Mouse (Mus musculus) gastrocnemius, postnatal 10 days (tissue): ENCODE measurements around the gene Tmem218. TPM values are rescaled to one million over a fixed set of nuclear protein-coding genes. Genes with fewer than 3 reads are reported as not detected.
A peak's percentile ranks its signal among the peaks of the same experiment; 100 is the strongest.

Experiments
- DNase-seq: peaks from one replicate; pipeline ENCODE4 v3.0.0; 2021; ENCODE audit warnings: mixed read lengths
- total RNA-seq, 2 experiments: library from RNA; stranded (reverse); gene quantifications; 2 replicates each; pipeline ENCODE4 v1.2.3; 2021

The Tmem218 gene
- total RNA-seq, 2 experiments from 2014 or later: 3.6 to 3.7 TPM

GRCm38 (mm10) chr9:37232201-37233195 lies 24.5 kb downstream of the Tmem218 start:
- no peak for DNase-seq

DNA sequence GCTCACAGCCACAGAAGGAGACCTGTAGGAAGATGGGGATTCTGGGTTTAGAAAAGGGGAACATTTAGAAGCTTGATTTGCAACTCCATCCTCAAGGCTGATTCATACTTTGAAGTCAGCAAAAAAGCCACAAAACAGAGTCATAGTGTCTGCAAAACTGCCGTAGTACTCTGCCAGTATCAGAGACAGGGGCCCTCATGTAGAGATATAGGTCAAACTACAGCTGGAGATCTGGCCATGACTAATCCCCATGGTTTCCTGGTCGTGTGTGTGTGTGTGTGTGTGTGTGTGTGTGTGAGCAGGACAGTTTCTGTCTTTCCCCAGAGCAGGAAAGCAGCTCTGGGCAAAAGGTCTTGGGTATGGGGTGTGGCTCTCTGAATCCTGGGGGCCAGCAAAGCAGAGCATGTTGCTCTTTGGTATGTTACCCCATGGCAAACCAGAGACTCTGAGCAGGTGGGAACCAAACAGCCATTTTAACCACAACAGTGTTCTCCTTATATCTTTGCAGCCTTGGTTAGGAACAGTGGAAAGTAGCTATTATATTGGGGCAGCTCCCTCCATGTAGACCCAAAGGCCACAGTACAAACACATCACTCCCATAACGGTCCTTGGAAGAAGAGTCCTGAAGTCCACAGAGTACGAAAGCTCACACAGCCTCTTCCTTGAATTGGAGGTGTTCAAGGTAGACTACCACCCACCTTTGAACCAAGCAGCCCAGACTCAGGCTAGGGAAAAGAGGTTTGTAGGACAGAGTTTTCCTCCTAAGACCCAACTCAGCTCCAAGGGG lies 28.1 kb downstream of the Tmem218 start:
- no peak for DNase-seq

GRCm38 (mm10) chr9:37242764-37243163 lies 34.7 kb downstream of the Tmem218 start:
- no peak for DNase-seq

GRCm38 (mm10) chr9:37244600-37244999 lies 36.6 kb downstream of the Tmem218 start:
- DNase-seq: no peak

- DNase-seq: no peak
Measured at GRCm38 (mm10) chr9:37245404-37245803, 37.4 kb downstream of the Tmem218 start.

- DNase-seq: no peak
Measured at GRCm38 (mm10) chr9:37245810-37246209, 37.8 kb downstream of the Tmem218 start.

DNA sequence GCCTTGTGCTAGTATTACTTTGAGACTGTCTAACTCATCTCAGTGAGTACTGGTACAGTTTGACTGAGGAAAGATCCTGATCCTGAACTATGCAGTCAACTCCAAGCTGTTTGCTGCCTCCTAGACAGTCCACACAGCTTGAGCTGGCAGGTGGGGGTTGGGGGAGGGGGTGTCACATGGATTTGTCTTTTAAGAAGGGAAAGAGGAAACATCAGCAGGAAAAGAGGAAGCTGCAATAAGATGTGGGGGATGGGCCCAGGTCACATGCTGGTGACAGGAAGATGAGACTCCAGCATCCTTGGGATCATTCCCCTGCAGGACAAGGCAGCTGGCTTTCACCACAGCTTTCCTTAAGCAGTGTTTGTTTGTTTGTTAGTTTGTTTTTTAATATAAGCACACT lies 39.4 kb downstream of the Tmem218 start:
- DNase-seq: no peak

GRCm38 (mm10) chr9:37248381-37248906 lies 40.4 kb downstream of the Tmem218 start:
- no peak for DNase-seq

DNA sequence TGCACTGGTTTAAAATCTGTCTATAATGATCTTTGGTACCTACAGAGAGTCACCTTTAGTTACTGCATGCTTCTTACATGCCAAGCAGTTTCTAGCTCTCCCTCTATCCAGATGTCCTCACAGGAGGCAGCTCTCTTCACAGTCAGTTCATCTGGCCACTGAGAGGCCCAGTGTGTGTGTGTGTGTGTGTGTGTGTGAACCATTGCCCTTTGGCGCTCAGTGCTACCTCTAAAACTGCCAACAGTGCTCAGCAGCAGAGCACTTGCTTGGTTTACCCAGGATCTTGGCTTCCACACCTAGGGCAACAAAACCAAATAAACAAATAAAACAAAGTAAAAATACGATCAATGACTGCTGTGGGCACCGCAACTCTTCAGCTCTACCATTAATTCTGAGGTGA lies 42.0 kb downstream of the Tmem218 start:
- no peak for DNase-seq

- DNase-seq: no peak
Measured at GRCm38 (mm10) chr9:37250631-37251030, 42.6 kb downstream of the Tmem218 start.

GRCm38 (mm10) chr9:37254531-37255110 lies 46.6 kb downstream of the Tmem218 start:
- DNase-seq: no peak

GRCm38 (mm10) chr9:37255149-37255888 lies 47.3 kb downstream of the Tmem218 start, which contains the start of gene Slc37a2:
Slc37a2 (minus strand) TSS chr9:37255738.
- peak; percentile 62 for DNase-seq

DNA sequence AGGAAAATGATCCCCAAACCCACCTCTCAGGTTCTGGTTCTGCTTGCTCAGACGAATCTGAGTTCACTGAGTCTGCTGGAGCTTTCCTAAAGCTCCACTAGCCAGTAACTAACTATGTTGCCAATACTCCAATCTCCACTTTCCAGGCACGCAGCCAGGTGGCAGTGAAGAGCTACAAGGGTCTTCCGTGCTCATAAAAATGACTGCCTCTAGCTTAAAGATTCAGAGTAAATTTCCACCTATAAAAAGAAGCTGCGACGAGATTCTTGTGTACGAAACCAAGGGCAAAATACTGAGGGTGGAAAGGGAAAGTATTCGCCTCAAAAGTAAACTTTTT lies 47.8 kb downstream of the Tmem218 start:
- peak; percentile 62 for DNase-seq

DNA sequence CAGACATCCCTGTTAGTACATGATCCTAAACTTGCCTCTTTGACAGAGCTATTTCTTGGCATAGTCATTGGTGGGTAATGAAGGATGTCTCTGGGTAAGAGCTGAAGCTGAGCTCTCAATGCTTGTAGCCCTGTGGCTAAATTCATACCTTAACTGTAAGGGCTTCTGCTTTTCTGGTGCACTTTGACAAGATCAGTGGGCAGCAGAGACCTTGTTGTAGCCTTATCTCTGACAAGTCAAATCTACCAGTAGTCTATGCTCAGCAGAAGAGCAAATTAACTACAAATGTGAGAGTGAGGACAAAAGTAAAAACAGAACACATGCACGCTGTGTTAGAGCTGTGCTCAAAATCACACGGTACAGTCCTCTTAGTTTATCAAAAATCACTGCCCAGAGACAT lies 58.6 kb downstream of the Tmem218 start:
- DNase-seq: no peak

Other genes with a start within 250 kb of the Tmem218 start
- 10 to 100 TPM; 27.9 TPM for gene Pknox2, start 60.8 kb upstream of the Tmem218 start, total RNA-seq
- gene Slc37a2, start 47.5 kb downstream of the Tmem218 start, total RNA-seq: 1 to 10 TPM; 1.8 to 8.8 TPM
- 1 to 10 TPM; 1.9 to 2.6 TPM for gene Ccdc15, start 140.2 kb downstream of the Tmem218 start, total RNA-seq
- 1 to 10 TPM in 1 of 2 experiments, under 1 TPM in 1; 0.84 to 1.6 TPM for gene Hepacam, start 159.1 kb downstream of the Tmem218 start, total RNA-seq
- gene Robo4, start 193.7 kb downstream of the Tmem218 start, total RNA-seq: 10 to 100 TPM; 21.1 to 25.4 TPM
- under 1 TPM; 0.18 to 0.21 TPM for gene Robo3, start 225.0 kb downstream of the Tmem218 start, total RNA-seq